Mouse (Mus musculus): Measurements from ENCODE around the gene C130079G13Rik. TPM values are rescaled to one million over a fixed set of nuclear protein-coding genes. Genes with fewer than 3 reads are reported as not detected.
"Not testable (repeated sequence)": the region's sequence is repeated elsewhere in the genome, so short reads cannot be mapped to it uniquely, and the experiment has no call there.

Gene C130079G13Rik
- polyA plus RNA-seq (2015; fragmentation: Nextera tagmentation; extraction: Ambion mirVana) = not detected in 2 replicates

- no peak within 1 kb of the TSS for H3K4me3 ChIP-seq
- H3K9ac ChIP-seq = no peak within 1 kb of the TSS
- no peaks in the 10 kb centered on the region for H3K27me3 ChIP-seq
- no peaks in the 10 kb centered on the region for H3K9me3 ChIP-seq
- no peak within 1 kb of the TSS for H3K4me2 ChIP-seq (replicated peaks)
- 87% methylated on average over 2 of the region's 2 CpGs for WGBS
- H3K4me1 ChIP-seq = no peaks in the 10 kb centered on the region
- no peak for ATAC-seq (ENCODE audit: low FRiP score, low read depth)
- H3K36me3 ChIP-seq = no peaks in the 10 kb centered on the region
- no peak within 1 kb of the TSS for H3K27ac ChIP-seq
These were observed at the start of gene C130079G13Rik for GRCm38 (mm10) chr3:59924914-59925313. C130079G13Rik (plus strand) TSS chr3:59925214.

GRCm38 (mm10) chr3:59877601-59878000 is 47.4 kb upstream of the C130079G13Rik start:
- H3K27ac ChIP-seq; H3K4me1 ChIP-seq; H3K27me3 ChIP-seq; ATAC-seq (ENCODE audit: low FRiP score, low read depth); H3K9ac ChIP-seq; H3K4me3 ChIP-seq; H3K9me3 ChIP-seq; H3K4me2 ChIP-seq (replicated peaks); H3K36me3 ChIP-seq: not testable (repeated sequence)
- WGBS = 47% methylated on average over 1 of the region's 1 CpGs

GRCm38 (mm10) chr3:59879801-59880554 is 45.0 kb upstream of the C130079G13Rik start:
- not testable (repeated sequence) for H3K27ac ChIP-seq; ATAC-seq (ENCODE audit: low FRiP score, low read depth); H3K9me3 ChIP-seq; H3K27me3 ChIP-seq; H3K4me3 ChIP-seq; H3K9ac ChIP-seq; H3K36me3 ChIP-seq; H3K4me2 ChIP-seq (replicated peaks); H3K4me1 ChIP-seq
- 75% methylated on average over 7 of the region's 7 CpGs for WGBS

- Histone ChIP-seq H3K4me1 (no peaks in the 10 kb centered on the region), H3K9me3 (no peaks in the 10 kb centered on the region), H3K27me3 (no peaks in the 10 kb centered on the region), H3K36me3 (no peaks in the 10 kb centered on the region), H3K27ac (no peak overlapping the region), H3K9ac (no peak overlapping the region), H3K4me3 (no peak overlapping the region), H3K4me2 (replicated peaks) (no peak overlapping the region)
- ATAC-seq (ENCODE audit: low FRiP score, low read depth) = no peak
- 81% methylated on average over 2 of the region's 2 CpGs for whole genome bisulfite sequencing
These were observed 31.7 kb upstream of the C130079G13Rik start for GRCm38 (mm10) chr3:59893276-59893675.

DNA sequence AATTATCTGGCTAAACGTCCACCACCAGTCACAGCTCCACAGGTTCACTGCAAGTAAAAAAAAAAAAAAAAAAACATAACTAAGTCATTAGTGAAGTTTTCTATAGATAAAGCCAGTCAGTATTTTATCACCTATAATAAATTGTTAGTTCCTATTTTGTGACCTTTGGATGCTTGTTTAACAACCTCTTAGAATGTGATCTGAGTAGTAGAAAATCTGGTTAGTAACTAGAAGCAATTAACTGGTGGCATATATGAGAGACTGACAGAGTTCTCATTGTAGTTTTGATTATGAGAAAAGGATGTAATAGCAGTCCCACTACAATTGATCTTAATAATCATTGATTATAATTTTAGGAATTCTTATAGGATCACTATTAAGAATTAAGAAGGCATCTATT is 9.6 kb downstream of the C130079G13Rik start:
- Histone ChIP-seq H3K36me3 (no peaks in the 10 kb centered on the region), H3K9me3 (no peaks in the 10 kb centered on the region), H3K4me2 (replicated peaks) (no peak overlapping the region), H3K9ac (no peak overlapping the region), H3K4me3 (no peak overlapping the region), H3K4me1 (no peaks in the 10 kb centered on the region), H3K27me3 (no peaks in the 10 kb centered on the region), H3K27ac (no peak overlapping the region)
- no peak for ATAC-seq (ENCODE audit: low FRiP score, low read depth)
- 41% methylated on average over 1 of the region's 1 CpGs for WGBS

- Histone ChIP-seq H3K4me3 (no peak overlapping the region), H3K9me3 (no peaks in the 10 kb centered on the region), H3K36me3 (no peaks in the 10 kb centered on the region), H3K27me3 (no peaks in the 10 kb centered on the region), H3K9ac (no peak overlapping the region), H3K27ac (no peak overlapping the region), H3K4me2 (replicated peaks) (no peak overlapping the region), H3K4me1 (no peaks in the 10 kb centered on the region)
- ATAC-seq (ENCODE audit: low FRiP score, low read depth) = no peak
- WGBS = 91% methylated on average over 10 of the region's 10 CpGs
These were observed 22.4 kb downstream of the C130079G13Rik start for GRCm38 (mm10) chr3:59947294-59947950.

DNA sequence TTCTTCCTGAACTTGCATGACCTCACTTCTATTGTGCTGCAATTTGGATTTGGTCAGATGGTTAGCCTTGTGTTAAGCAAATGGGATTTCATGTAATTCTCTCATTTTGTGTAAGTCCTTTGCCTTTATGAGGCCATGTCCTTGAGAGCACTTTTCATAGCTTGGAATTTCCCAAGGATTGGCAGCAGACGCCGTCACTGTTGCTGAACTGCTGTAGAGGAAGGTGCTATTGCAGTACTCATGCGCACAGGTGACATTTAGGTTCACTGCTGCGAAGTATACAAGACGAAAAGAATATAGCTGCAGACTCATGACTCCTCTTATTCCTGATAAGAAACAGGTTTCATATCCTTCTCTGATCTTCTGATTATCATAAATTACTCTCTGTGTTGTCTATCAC is 45.9 kb downstream of the C130079G13Rik start:
- Histone ChIP-seq H3K4me2 (replicated peaks) (no peak overlapping the region), H3K9ac (no peak overlapping the region), H3K4me3 (no peak overlapping the region), H3K4me1 (no peaks in the 10 kb centered on the region), H3K27ac (no peak overlapping the region), H3K27me3 (no peaks in the 10 kb centered on the region), H3K9me3 (no peaks in the 10 kb centered on the region), H3K36me3 (no peaks in the 10 kb centered on the region)
- ATAC-seq (ENCODE audit: low FRiP score, low read depth) = no peak
- 86% methylated on average over 5 of the region's 5 CpGs for WGBS

- ATAC-seq (ENCODE audit: low FRiP score, low read depth) = no peak
- H3K27me3 ChIP-seq = no peaks in the 10 kb centered on the region
- H3K9me3 ChIP-seq = no peaks in the 10 kb centered on the region
- no peak overlapping the region for H3K4me3 ChIP-seq
- no peak overlapping the region for H3K9ac ChIP-seq
- H3K36me3 ChIP-seq = no peaks in the 10 kb centered on the region
- H3K4me2 ChIP-seq (replicated peaks) = no peak overlapping the region
- no peak overlapping the region for H3K27ac ChIP-seq
- H3K4me1 ChIP-seq = no peaks in the 10 kb centered on the region
These were observed 49.6 kb downstream of the C130079G13Rik start for GRCm38 (mm10) chr3:59974591-59974990.

Other genes starting within 250 kb of the C130079G13Rik start
- gene Gm5538, start 195.4 kb upstream of the C130079G13Rik start, polyA plus RNA-seq (2015; fragmentation: Nextera tagmentation; extraction: Ambion mirVana) = not detected in 2 replicates
- not detected in 2 replicates for gene Gm8298, start 64.2 kb upstream of the C130079G13Rik start, polyA plus RNA-seq (2015; fragmentation: Nextera tagmentation; extraction: Ambion mirVana)
- gene Aadacl2, start 81.5 kb downstream of the C130079G13Rik start, polyA plus RNA-seq (2015; fragmentation: Nextera tagmentation; extraction: Ambion mirVana) = not detected in 2 replicates
- 0.89 TPM in 1 of 2 replicates, not detected in the other for gene Aadac, start 100.5 kb downstream of the C130079G13Rik start, polyA plus RNA-seq (2015; fragmentation: Nextera tagmentation; extraction: Ambion mirVana)
- gene Sucnr1, start 156.7 kb downstream of the C130079G13Rik start, polyA plus RNA-seq (2015; fragmentation: Nextera tagmentation; extraction: Ambion mirVana) = 0.20 and 0.23 TPM in 2 replicates